Mouse (Mus musculus) liver, adult 2 months (tissue): ENCODE data around the gene Pax8. TPM values are rescaled to one million over a fixed set of nuclear protein-coding genes. Genes with fewer than 3 reads are reported as not detected.

Experiments used
- DNase-seq: peaks from one replicate; pipeline ENCODE4 v3.0.0-alpha.2; 2011; ENCODE audit warnings: low read depth, low spot score; ENCODE audit errors: extremely low read depth
- H3K27ac ChIP-seq: fragments of 200-500 bp; replicated peaks from 2 replicates; pipeline ENCODE4 v1.5.1; 2012; ENCODE audit warnings: low read depth, mild to moderate bottlenecking, control low read depth, inconsistent platforms, low read length; ENCODE audit not compliant: insufficient read depth
- H3K27me3 ChIP-seq: fragments of 200-500 bp; 2 replicates; pipeline ENCODE4 v1.6.1; 2012; ENCODE audit warnings: mild to moderate bottlenecking, moderate library complexity, low read length, inconsistent platforms; ENCODE audit not compliant: control insufficient read depth, insufficient read depth
- H3K36me3 ChIP-seq: fragments of 200-500 bp; 2 replicates; pipeline ENCODE4 v1.6.1; 2012; ENCODE audit warnings: low read length, inconsistent platforms; ENCODE audit not compliant: control insufficient read depth, insufficient read depth
- H3K4me1 ChIP-seq: fragments of 200-500 bp; 2 replicates; pipeline ENCODE4 v1.6.1; 2011; ENCODE audit warnings: low read length; ENCODE audit not compliant: control insufficient read depth, insufficient read depth
- H3K4me3 ChIP-seq: fragments of 200-500 bp; 2 replicates; pipeline ENCODE4 v1.5.1; 2011; ENCODE audit warnings: low read depth, mild to moderate bottlenecking, control low read depth, low read length, moderate library complexity; ENCODE audit not compliant: insufficient read depth
- H3K79me2 ChIP-seq: fragments of 200-500 bp; 2 replicates; pipeline ENCODE4 v1.6.1; 2012; ENCODE audit warnings: inconsistent platforms, mild to moderate bottlenecking, low read length, moderate library complexity; ENCODE audit not compliant: control insufficient read depth, insufficient read depth
- H3K9ac ChIP-seq: fragments of 200-500 bp; 2 replicates; pipeline ENCODE4 v1.6.1; 2012; ENCODE audit warnings: low read depth, mild to moderate bottlenecking, control low read depth, inconsistent platforms, low read length
- CTCF ChIP-seq: fragments of 200-500 bp; IDR thresholded peaks from 2 replicates; pipeline ENCODE4 v1.5.1; 2011; ENCODE audit warnings: low read depth, low read length, control low read depth
- POLR2A ChIP-seq: fragments of 200-500 bp; IDR thresholded peaks from 2 replicates; pipeline ENCODE4 v1.6.1; 2011; ENCODE audit warnings: low read length, control low read depth; ENCODE audit not compliant: insufficient read depth; ENCODE audit errors: extremely low read depth
- WGBS: fragments of 180-500 bp; shearing (Covaris S2); methylation state at CpG from one replicate; pipeline ENCODE4 v1.1.7; 2018; 5-methylcytosine and 5-hydroxymethylcytosine counted together
- polyA plus RNA-seq: library from polyadenylated mRNA; depleted of rRNA; stranded (reverse); fragments of >200 nt; gene quantifications from 2 replicates; pipeline ENCODE4 v1.2.3, GENCODE M21; 2012
- total RNA-seq: library from RNA; depleted of rRNA; stranded (reverse); fragments of >200 nt; gene quantifications from 2 replicates; pipeline ENCODE4 v1.2.3, GENCODE M21; 2014

Gene Pax8
- total and polyA plus RNA-seq, 2 experiments = 0.09 TPM; not detected in 1

- H3K9ac ChIP-seq = no peak overlapping the region
- no peak overlapping the region for H3K4me3 ChIP-seq
- H3K4me1 ChIP-seq = no peaks in the 10 kb centered on the region
- no peak overlapping the region for H3K27ac ChIP-seq
- DNase-seq = no peak
- H3K27me3 ChIP-seq = no peaks in the 10 kb centered on the region
- WGBS = 83% methylated on average over 4 of the region's 4 CpGs
- no peaks in the 10 kb centered on the region for H3K36me3 ChIP-seq
- no peaks in the 10 kb centered on the region for H3K79me2 ChIP-seq
- TF ChIP-seq CTCF (no peak), POLR2A (no peak)
Observed at GRCm38 (mm10) chr2:24387361-24388283, 87.8 kb downstream of the Pax8 start.

- Histone ChIP-seq H3K79me2 (no peaks in the 10 kb centered on the region), H3K36me3 (no peaks in the 10 kb centered on the region), H3K27me3 (no peaks in the 10 kb centered on the region), H3K4me3 (0 out of 2 replicates have a peak overlapping the region, but pooled peaks have one; percentile 40), H3K27ac (no peak overlapping the region; the same call in 1 of the 2 replicates), H3K4me1 (no peaks in the 10 kb centered on the region), H3K9ac (no peak overlapping the region; the same call in 1 of the 2 replicates)
- no peak for DNase-seq
- no peak for TF ChIP-seq POLR2A
- TF ChIP-seq CTCF = no peak
- WGBS = 84% methylated on average over 2 of the region's 2 CpGs
Observed at GRCm38 (mm10) chr2:24386964-24387320, 88.5 kb downstream of the Pax8 start.

GRCm38 (mm10) chr2:24386158-24386963 is 89.0 kb downstream of the Pax8 start:
- Histone ChIP-seq H3K4me3 (peak overlapping the region; percentile 40), H3K9ac (peak overlapping the region; percentile 33; the same call in 1 of the 2 replicates), H3K27ac (no peak overlapping the region; the same call in 1 of the 2 replicates), H3K79me2 (no peaks in the 10 kb centered on the region), H3K27me3 (no peaks in the 10 kb centered on the region), H3K36me3 (no peaks in the 10 kb centered on the region), H3K4me1 (no peaks in the 10 kb centered on the region)
- DNase-seq = peak; percentile 13
- 83% methylated on average over 21 of the region's 21 CpGs for WGBS
- no peak for TF ChIP-seq CTCF
- TF ChIP-seq POLR2A = no peak

GRCm38 (mm10) chr2:24385111-24385961 is 90.1 kb downstream of the Pax8 start:
- Histone ChIP-seq H3K36me3 (no peaks in the 10 kb centered on the region), H3K27me3 (no peaks in the 10 kb centered on the region), H3K4me1 (no peaks in the 10 kb centered on the region), H3K9ac (no peak overlapping the region; the same call in 1 of the 2 replicates), H3K79me2 (no peaks in the 10 kb centered on the region), H3K27ac (no peak overlapping the region; the same call in 1 of the 2 replicates), H3K4me3 (peak overlapping the region; percentile 17; the same call in 1 of the 2 replicates)
- WGBS = 81% methylated on average over 14 of the region's 14 CpGs
- DNase-seq = no peak
- TF ChIP-seq POLR2A = no peak

GRCm38 (mm10) chr2:24384393-24384792 is 91.0 kb downstream of the Pax8 start:
- Histone ChIP-seq H3K27ac (no peak overlapping the region), H3K79me2 (no peaks in the 10 kb centered on the region), H3K36me3 (no peaks in the 10 kb centered on the region), H3K4me3 (no peak overlapping the region), H3K4me1 (no peaks in the 10 kb centered on the region), H3K9ac (no peak overlapping the region), H3K27me3 (no peaks in the 10 kb centered on the region)
- DNase-seq = no peak
- no peak for TF ChIP-seq POLR2A
- no peak for TF ChIP-seq CTCF
